Mouse (Mus musculus) adrenal gland, adult 10 weeks (tissue): ENCODE data around the gene Tomm20l. TPM values are rescaled to one million over a fixed set of nuclear protein-coding genes. Genes with fewer than 3 reads are reported as not detected.

Experiments used
- polyA plus RNA-seq: library from polyadenylated mRNA; stranded (reverse); fragments of 350-450 nt; fragmentation: Illumina TruSeq; extraction: RNeasy Lipid Tissue Mini Kit (QIAGEN cat#74804); gene quantifications from one replicate; pipeline ENCODE4 v1.2.3, GENCODE M21; 2014; ENCODE audit warnings: low read depth, low replicate concordance

The Tomm20l gene
- polyA plus RNA-seq, result 1.5 TPM

DNA sequence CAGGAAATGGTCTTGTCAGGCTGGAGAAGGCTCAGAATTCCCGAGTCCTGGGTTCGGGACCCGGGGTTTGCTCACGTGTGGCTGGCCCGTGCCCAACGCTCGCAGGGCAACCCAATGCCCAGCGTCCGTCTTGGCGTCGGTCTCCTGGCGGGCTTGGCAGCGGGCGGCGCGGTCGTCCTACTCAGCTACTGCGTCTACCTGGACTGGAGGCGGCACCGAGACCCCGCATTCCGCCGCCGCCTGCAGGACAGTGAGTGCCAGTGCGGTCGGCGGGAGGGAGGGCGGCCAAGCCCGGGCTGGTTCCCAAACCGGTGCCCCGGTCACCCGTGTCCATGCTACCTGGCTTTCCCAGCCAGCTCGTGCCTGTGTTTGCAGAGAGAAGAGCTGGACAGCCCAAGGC is at the start of gene Tomm20l:
TSS of gene Tomm20l (plus strand) at position 98 of the 400 bp plus-strand sequence.

DNA sequence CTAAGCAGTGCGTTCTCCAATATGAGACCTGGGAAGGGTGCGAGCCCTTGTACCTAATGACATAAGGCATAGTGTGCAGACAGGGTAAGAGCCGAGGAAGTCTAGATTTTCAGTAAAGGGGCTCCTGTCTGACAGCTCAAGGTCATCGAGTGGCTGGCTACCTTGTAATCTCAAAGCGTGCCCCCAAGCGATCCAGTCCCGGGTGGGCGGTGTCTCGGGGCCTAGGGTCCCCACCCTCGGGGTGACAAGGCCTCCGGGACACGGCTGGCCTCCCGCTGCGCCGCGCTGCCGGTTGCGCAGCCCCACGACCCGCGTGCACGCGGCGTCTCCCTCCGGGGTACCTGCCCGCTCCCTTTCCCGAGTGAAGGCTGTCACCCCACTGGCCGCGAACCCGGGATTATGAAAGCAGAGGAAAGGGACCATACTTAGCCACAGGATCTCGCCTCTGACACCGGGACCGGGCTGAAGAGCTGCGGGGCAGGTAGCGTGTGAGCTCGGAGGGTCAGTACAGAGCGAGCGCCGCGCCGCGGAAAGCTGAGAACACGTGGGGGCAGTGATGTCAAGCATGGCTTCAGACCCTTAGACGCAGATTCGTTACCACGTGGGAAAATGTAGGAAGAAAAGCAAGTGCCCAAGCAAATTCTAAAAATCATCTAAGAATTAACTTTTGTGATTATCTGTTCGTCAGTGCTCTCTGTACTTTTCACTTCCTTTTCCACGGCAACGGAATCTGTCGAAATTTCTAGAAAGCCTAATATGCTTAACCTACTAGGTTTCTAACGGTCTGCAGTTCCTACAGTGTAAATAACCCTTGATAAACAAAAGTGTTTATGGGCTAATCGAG is 25.1 kb downstream of the Tomm20l start, which contains the start of the genes Timm9 and 2700049A03Rik:
TSS of gene Timm9 (minus strand) at position 555 of the 844 bp plus-strand sequence.
TSS of gene 2700049A03Rik (plus strand) at position 719 of the 844 bp plus-strand sequence.

Other genes with a start within 250 kb of the Tomm20l start
- gene Actr10, start 173.6 kb upstream of the Tomm20l start, polyA plus RNA-seq, result 284 TPM
- 1,228 TPM for gene Psma3, start 136.8 kb upstream of the Tomm20l start, polyA plus RNA-seq
- gene Arid4a, start 95.4 kb upstream of the Tomm20l start, polyA plus RNA-seq, result 38.5 TPM
- 99.3 TPM for gene Timm9, start 25.3 kb downstream of the Tomm20l start, polyA plus RNA-seq
- gene 2700049A03Rik, start 25.4 kb downstream of the Tomm20l start, polyA plus RNA-seq, result 18.7 TPM
- gene Dact1, start 198.5 kb downstream of the Tomm20l start, polyA plus RNA-seq, result 14.0 TPM